Mouse (Mus musculus) spleen, adult 2 months (tissue): ENCODE results near the gene Grin2b.

Source experiments
- CTCF ChIP-seq: fragments of 200-500 bp; IDR thresholded peaks from 2 replicates; pipeline ENCODE4 v1.5.1; 2011; ENCODE audit warnings: mild to moderate bottlenecking, inconsistent platforms; ENCODE audit not compliant: insufficient read depth, insufficient read length, insufficient replicate concordance; ENCODE audit errors: extremely low read depth
- POLR2A ChIP-seq: fragments of 200-500 bp; IDR thresholded peaks from 2 replicates; pipeline ENCODE4 v1.6.1; 2011; ENCODE audit warnings: low read depth, low read length, inconsistent platforms

- TF ChIP-seq CTCF (no peak), POLR2A (no peak)
Observed at GRCm38 (mm10) chr6:135791412-135791811, 381.9 kb downstream of the Grin2b start.
